Mouse (Mus musculus) c-Kit-negative CD71-positive TER-119-positive erythroid progenitor cells, embryonic 14.5 days (primary cell): ENCODE data around the gene Ndufaf8.

Source experiments
- DNase-seq: peaks from one replicate; pipeline ENCODE4 v3.0.0-alpha.2; 2013; ENCODE audit warnings: low read depth, low spot score

The Ndufaf8 gene

DNA sequence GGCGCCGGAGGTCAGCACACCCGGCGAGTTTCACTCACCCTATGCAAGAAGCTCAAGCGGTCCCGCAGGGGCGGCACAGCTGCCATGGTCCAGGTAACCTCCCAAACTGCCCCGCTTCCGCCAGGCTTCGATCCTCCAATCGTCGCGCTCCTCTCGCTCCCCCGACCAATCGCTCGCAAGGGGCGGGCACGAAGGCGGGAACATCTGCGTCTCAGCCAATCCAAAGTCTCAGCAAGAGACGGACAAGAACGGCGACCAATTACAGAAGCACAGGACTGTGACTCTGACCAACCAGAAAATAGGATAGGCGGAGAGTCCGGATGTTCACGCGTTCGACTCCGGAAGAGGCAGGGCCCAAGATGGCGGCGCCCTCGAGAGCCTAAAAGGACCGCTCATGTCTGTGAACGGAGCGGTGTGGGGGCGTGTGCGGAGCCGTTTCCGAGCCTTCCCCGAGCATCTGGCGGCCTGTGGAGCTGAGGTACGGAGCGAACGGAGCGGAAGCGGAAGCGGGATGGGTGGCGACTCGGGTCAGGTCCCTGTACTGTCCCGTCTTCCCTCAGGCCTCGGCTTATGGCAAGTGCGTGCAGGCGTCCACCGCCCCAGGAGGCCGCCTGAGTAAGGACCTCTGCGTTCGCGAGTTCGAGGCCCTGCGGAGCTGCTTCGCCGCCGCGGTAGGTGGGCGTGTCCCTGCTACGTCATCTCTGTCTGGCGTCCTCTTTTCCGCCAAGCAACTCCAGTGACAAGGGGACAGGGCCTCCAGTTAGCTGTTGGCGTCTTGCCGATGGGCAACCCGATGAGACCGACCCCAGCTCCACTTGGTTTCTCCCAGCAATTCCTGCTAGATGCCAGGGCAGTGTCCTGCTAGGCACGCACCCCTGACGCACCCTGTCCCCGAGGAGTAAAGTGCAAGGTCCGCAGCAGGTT lies at the start of gene Ndufaf8, which contains the start of gene Tepsin:
Ndufaf8 (plus strand) TSS at position 341 of the 924 bp plus-strand sequence.
Tepsin (minus strand) TSS at position 144 of the 924 bp plus-strand sequence.
- peak; percentile 98 for DNase-seq

DNA sequence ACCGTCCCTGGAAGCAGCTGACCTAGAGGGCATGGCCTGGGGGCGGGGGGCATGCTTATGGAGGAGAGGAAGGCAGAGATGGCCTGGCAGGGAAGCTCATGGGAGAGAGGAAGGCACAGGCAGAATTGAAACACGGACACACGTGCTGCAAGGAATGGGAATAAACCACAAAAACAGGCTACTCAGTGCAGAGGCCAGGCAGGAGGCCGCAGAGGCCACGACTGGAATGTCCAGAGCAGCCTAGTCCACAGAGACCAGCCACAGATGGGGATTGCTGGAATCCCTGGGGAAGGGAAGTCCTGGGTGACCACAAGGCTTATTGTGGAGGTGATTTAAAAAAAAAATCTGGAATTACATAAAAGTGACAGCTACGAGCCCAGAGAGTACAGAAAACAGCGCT lies 49.7 kb upstream of the Ndufaf8 start:
- no peak for DNase-seq

DNA sequence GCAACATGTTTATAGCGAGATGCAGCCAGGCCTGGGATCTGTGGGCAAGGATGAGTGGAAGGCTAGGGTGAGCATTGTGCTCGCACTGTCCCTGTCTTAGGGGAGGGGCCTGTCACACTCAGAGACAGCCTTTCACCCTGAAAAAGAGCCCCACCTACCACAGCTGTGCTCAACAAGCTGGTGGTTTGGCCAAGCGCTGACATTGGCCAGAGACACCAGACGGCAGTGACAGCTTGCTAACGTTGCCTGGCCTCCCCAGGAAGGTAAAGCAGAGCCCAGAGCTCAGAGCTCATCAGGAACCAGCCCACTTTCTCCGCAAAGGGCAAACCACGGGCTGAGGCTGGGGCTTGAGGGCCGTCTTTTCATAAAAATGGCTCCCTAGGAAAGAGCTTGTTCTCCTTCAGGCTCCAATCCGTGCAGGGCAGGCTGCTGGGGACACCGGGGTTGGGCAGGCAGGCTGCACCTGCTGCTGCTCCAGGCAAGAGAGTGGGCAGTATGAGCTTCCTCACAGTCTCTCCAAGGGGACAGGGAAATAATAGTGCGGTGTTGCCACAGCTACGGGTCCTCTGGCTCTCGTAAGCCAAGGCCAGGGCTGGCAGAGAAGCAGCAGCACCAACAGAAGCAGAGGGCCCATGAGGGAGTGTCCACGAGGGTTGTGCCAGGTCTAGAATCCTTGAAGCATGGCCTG lies 47.5 kb upstream of the Ndufaf8 start:
- no peak for DNase-seq

DNA sequence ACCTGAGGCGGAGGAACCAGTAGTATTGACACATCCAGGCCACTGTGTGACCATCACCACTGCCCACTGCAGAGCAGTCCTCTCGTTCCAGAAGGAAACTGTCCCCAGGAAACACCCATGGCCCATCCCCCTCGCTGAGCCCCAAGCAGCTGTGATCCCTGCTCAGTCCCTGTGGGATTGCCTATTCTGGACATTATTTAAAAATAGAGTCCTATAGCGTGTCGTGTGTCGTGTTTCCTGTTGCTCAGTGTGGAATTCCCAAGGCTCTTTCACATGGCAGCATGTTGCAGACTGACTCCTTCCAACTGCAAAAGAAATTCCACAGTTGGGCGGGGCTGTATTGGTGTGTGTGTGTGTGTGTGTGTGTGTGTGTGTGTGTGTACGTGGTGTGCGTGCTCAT lies 46.5 kb upstream of the Ndufaf8 start:
- no peak for DNase-seq

DNA sequence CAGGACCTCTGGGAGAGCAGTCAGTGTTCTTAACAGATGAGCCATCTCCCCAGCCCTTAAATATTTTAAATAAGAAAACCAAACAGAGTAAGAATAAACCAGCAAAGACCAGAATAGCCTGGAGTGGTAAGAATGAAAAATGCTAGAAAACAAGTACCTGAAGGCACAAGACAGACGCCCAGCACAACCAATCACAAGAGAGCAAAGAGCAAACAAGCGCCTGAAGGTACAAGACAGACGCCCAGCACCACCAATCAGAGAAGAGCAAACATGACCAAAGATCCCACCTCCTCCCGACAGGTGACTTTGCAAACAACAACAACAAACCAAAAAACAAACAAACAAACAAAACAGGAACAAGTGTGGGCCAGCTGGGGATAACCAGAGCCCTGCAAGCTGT lies 44.9 kb upstream of the Ndufaf8 start:
- no peak for DNase-seq

DNA sequence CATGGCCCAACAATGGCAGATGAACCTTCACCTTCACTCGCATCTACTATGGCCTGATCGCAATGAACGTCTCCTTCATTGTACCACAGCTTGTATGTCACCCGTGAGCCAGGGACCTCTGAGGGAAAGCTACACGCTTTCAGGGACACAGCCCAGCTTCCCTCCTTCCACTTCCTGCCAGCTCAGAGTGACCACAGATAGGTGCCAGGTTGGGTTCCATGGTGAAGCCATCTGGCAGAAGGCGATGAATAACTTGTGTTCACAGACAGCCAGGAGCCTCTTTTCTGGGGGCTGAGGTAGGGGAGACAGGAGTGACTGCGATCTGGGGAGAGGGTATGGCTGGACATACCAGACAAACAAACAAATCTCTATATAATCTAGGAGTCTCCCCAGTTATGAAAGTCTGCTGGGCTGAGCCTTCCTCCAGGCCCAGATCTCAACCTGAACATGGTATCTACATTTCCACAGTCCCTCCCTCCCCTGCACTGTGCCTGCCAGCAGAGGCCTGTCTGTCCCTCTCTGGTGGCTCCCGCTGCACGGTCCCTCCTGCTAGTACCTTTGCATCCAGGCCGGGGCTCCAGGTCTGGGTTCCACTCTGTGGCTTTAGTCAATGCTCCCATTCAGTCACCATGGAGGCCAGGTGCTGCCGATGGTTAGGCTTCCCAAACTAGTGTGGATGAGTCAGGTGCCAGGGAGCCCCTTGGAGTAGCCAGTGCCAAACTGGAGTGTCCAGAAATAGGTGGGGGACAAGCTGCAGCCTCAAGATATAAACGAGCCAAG lies 42.6 kb upstream of the Ndufaf8 start:
- no peak for DNase-seq

DNA sequence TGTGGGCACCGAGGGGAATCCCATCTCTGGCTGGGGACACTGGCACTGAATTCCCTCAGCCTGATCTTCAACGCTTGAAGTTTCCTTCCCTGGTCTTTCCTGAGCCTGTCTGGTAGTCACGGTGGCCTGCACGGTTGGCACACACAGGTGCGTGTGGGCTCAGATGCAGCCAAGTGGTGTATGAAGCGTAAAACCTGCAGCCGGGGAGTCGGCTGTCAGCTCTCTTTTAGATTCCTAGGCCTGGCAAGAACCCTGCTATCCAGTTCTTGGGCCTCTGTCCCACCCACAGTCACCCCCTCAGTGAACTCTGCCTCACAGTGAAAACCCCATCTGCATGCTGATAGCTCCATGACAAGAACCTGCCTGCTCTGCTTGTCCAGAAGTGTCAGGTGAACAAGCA lies 38.1 kb upstream of the Ndufaf8 start:
- DNase-seq, result no peak

DNA sequence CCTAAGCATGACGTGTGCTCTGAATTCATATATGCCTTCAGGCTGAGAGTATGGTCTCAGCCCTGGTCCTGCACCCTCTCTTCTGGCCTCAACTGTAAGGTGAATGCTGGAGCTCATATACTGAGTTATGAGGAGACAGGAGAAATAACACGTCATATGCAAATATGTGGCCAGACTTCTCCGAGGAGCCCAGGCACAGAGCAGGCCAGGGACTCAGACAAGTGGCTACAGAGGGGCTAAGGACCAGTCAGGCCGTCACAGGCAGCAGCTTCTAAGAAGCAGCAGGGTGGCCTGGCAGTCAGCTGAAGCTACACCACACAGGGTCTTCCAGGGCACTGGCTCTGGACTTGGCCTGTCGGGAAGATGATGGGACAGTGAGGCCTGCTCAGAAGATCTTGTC lies 35.4 kb upstream of the Ndufaf8 start:
- no peak for DNase-seq

DNA sequence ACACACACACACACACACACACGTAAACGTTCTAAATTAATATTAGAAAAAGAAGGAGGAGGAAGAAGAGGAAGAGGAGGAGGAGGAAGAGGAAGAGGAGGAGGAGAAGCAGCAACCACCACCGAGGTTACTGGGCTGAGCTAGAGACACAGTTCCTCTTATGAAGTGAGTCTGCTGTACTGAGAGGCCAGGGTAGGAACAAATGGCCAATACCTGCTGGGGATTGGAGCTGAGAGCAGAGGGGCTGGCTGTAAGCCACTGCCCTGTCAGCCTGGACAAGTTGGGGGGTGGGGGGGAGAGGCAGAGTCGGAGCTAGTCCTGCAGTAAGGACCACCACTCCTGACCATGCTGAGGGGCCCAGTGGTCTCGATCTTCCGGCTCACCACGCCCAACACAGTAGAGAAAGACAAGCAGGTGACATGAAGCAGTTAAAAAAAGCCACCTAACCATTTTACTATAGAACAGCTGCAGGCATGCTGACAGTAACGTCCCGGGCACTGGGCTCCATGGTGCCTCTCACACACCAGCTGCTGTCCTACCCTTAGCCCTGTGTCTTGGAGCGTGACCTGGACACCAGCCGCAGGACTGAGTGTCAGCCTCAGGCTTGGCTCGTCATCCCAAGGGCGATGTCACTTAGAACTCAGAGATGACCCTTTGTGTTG lies 34.6 kb upstream of the Ndufaf8 start:
- no peak for DNase-seq

DNA sequence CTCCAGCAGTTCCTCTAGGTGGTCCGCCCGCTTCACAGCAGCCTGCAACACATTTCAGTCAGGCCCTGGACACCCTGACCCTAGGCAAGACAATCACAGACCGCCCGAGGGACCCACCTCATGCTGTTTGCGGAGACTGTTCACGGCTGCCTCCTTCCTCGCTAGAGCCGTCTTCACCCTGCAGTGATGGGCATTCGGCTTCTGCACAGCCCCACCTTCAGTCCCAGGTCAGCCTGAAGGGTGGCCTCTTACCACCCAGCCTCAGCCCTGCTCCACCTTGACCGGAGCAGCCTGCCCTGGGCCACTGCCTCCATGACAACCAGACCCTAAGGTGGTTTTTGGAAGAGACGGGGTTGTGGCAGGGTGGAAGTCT lies 34.1 kb upstream of the Ndufaf8 start:
- no peak for DNase-seq

DNA sequence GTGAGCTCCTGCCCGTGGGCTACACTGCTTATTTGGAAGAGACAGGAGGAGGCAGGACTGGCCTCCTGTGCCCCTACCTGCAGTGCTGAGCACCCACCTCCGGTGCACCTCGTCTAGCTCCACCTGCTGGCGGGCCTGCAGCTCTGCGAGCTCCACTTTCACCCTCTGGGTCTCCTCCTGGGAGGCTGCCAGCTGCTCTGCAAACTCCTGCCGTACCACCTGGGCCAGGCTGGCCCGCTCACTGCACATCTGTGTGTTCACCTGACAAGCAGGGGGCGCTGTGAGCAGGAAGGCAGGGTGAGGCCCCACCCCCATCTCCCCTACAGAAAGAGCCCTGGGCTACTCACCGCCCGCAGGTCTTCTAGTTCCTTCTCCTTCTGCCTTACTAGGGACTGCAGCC lies 33.4 kb upstream of the Ndufaf8 start:
- no peak for DNase-seq

DNA sequence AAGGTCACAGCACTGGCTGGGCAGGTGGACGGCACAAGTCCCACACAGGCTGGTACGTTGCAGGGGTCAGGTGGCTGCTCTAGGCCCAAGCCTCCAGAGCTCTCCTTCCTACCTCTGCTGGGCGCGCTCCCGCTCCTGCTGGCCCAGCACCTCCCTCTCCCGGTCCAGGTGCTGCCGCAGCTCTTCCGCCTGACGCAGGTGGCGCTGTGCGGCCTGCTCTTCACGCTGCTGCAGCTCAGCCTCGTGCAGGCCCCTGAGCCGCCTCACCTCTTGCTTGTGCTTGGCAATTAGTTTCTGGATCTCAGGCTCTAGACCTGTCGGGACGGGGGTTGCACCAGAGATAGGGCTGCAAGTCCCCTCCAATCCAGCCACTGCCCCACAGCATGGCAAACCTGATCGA lies 30.9 kb upstream of the Ndufaf8 start:
- no peak for DNase-seq

DNA sequence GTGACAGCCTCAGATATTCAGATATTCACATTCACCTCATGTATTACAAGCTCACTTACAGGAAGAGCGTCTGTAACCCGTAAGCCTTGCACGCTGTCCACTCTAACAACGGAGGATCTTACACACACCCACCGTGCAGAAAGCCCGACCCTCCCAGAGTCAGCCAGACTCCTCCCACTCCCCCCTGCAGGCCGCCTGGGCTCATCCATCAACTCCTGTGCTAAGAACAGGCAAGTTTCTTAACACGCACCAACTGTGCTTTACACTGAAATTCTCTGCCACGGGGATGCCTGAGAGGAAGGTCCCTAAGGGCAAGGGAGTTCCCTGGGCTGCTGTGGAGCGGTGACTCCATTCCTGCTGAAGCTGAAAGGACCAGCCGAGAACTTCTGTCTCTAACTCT lies 29.5 kb upstream of the Ndufaf8 start:
- DNase-seq, result no peak

DNA sequence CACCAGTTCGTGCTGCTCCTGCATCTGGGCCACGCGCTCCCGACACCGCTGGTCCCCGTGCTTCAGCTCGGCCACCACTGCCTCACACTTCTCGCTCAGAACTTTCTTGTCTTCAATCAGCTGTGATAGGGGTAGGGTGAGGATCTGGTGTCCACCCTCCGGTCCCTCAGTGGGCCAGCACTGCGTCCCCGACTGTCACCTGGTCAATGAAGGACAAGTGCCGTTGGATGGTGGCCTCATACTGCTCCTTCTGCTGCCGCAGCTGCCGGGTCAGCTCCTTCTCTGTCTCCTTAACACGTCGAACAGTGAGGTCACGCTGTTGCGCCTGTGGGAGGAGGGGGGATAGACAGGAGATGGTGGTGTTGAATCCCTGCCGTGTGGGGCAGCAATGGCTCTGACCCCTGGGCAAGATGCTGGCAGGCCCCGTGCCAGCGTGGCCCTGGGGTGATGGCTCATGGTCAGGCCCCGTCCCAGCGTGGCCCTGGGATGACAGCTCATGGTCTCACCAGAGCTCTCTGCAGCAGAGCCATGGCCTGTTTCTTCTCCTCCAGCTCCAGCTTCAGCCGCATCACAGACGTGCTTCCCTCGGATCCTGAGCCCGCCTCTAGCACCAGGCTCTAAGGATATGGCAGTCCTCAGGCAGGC lies 28.3 kb upstream of the Ndufaf8 start:
- no peak for DNase-seq

DNA sequence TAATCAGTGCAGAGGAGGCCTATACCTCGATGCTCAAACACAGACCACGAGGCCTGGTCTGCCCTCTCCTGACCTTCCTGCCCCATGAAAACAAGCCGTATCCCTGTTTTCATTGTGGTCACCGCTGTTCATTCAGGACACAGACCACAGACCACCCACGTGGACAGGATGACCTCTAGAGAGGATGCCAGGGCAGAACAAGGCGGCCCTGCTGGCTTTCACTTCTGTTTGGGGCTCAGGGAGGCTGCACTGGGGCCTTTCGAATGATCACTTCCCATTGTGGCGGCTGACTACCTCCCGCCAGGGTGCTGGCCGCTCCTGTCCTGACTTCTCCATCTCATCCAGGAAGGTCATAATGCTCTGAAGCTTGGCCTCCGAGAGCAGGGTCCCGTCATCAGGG lies 27.7 kb upstream of the Ndufaf8 start:
- no peak for DNase-seq

DNA sequence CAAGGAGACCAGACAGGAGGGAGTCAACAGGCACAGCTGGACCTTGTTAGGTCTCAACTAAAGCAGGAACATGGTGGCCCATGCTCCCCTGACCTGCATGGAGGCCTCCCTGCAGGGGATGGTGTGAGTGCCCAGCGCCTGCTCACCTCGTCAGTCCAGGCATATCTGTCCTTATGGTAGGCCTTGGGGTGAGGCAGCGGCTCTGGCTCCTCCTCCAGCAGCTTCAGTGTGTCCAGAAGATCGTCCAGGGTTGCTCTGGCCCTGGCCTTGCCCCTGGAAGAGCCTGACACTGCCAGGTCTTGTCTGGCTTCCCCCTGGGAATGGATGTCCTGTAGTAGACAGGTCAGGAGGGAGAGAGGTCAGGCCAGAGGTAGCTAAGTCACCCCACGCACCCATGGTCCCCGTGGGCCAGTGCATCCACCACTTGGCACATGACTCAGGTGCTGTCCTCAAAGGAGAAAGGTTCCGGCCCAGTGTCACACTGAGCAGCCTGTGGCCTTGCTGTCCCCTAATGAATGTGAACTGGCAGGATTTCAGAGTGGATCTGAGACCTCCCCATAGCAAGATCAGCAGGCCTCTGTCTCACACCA lies 26.9 kb upstream of the Ndufaf8 start:
- DNase-seq, result no peak

DNA sequence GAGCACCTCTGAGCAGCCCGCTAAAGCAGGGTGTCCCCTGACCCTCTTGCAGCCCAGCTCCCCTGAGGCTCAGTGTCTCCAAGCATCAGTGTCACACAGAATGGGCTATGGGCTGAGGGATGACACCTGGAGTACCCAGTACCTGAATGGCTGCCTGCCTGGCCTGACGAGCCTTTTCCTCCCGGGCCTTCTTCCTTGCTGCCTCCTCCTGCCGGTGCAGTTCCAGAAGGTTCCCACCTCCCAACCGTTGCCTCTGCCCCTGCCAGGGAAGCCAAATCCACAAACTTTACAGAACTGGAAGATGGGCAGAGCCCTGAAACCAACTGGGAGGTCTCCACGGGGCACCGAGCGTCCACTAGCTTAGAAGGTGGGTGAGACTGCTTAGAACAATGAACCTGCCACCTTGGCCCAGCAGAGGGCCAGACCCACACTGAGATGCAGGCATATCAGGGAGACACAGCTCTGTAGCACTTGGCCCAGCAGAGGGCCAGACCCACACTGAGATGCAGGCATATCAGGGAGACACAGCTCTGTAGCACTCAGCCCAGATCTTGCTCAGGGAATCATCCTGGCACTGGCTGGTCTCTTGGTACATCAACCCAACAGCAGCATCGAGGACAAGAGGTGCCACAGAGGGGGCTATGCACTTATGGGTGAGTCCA lies 25.6 kb upstream of the Ndufaf8 start:
- no peak for DNase-seq

DNA sequence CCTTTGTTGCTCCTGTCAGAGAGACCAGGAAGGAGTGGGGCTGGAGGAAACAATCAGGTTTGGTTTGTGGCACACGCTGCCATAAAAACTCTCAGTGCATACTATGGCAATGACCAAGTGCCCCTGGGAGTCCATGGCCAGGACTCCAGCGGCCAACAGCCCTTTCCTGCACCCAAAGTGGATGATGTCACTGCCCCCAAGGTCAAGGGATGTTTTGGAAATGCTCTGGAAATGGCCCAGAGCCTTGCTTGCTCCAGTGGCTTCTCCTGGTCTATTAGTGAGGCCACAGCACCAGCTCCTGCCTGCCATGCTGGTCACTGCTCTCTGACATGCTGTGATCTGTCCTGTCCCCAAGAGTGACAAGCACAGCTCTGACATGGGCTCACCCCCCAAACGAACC lies 22.5 kb upstream of the Ndufaf8 start:
- no peak for DNase-seq

DNA sequence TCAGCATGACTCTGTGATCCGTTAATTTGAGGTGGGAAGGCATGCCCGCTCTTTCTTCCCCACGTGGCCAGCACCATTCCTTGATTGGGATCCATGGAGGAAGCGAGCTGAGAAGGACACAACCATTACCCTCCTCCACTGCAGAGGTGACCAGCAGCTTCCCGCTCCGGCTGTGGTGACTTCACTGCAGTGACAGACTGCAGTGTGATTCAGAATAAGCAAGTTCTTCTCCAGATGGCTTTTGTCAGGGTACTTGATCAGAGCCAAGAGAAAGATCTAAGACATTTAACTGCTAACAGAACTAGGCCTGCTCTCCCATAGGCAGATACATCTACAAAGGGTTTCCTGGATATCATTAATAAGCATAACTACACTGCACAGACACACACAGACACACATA lies 18.4 kb upstream of the Ndufaf8 start:
- DNase-seq, result no peak

DNA sequence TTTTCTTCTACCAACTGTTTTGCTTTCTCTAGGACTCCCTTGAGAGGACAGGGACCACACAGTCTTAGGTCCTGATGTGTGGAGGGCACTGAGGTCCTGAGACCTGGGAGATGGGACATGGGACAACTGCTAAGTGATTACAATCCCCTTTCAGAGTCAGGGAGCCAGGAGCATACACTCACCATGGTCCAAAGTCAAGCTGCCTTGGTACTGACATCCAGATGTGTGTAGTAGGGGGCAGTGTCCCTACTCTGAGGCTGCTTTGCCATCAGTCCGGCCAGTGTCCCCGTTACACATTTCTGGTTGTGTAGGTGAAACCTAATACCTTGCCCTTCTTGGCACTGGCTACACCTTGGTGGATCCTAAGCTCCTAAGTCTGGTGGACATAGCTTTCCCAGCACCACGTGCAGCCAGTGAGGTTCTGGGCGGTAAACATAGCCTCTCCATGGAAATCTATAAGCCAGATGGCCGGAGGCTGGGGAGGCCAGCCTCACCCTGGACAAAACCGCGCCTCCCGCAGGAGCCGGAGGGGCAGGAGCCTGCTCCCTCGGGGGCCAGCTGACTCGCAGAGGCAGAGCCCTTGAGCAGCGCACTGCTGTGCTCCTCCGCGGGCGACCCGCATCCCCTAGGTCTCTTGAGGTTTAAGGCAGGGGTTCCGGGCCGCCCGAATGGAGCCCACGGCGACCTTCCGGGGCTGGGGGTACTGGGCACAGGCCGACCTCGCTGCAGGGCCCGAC lies 12.7 kb upstream of the Ndufaf8 start:
- no peak for DNase-seq
